Mouse (Mus musculus): ENCODE measurements around the gene Bbs9.

DNA sequence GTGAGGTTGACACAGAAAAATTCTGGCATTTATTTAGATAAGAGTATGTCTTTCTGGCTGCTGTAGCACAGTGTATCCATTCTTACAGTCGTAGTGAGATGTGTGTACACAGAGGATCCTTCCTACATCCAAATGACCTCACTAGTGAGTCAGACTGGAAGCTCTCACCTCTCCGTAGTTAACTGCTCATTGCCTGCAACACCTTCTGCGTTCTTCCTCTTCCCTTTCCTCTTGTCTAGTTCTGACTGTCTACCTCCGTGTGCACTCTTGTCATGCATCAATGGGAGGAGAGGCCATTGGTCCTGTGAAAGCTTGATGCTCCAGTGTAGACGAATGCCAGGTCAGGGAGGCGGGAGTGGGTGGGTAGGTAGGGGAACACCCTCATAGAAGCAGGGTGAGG, 344.0 kb downstream of the Bbs9 start:
- TF ChIP-seq CTCF (IDR thresholded peaks at IDR 0.05) = no peak
- TF ChIP-seq POLR2A (IDR thresholded peaks at IDR 0.05; ENCODE audit: insufficient read depth, low read depth, low read length) = no peak
- TF ChIP-seq EP300 (IDR thresholded peaks at IDR 0.05; ENCODE audit: insufficient read depth, low read depth, low read length) = no peak

All from heart, adult 2 months (tissue).